Mouse (Mus musculus) splenic B cell, adult 2 months (primary cell): ENCODE measurements around the gene Ccdc188.

Source experiments
- DNase-seq: peaks from one replicate; pipeline ENCODE4 v3.0.0-alpha.2; 2011; ENCODE audit warnings: low read depth, low spot score
- H3K27me3 ChIP-seq: 2 replicates; pipeline ENCODE4 v1.6.1; 2012; ENCODE audit warnings: mild to moderate bottlenecking, low read length, moderate library complexity, mixed read lengths; ENCODE audit not compliant: control insufficient read depth, poor library complexity, insufficient read depth, severe bottlenecking
- H3K36me3 ChIP-seq: 2 replicates; pipeline ENCODE4 v1.6.1; 2012; ENCODE audit warnings: mild to moderate bottlenecking, low read length, moderate library complexity, mixed read lengths; ENCODE audit not compliant: control insufficient read depth, poor library complexity, insufficient read depth, severe bottlenecking

Gene Ccdc188

GRCm38 (mm10) chr16:18220001-18220400, 2.3 kb downstream of the Ccdc188 start:
- Histone ChIP-seq H3K27me3 (no peaks in the 10 kb centered on the region), H3K36me3 (peaks cover 5% of the 10 kb centered on the region; the same call in 1 of the 2 replicates)
- peak; percentile 14 for DNase-seq

DNA sequence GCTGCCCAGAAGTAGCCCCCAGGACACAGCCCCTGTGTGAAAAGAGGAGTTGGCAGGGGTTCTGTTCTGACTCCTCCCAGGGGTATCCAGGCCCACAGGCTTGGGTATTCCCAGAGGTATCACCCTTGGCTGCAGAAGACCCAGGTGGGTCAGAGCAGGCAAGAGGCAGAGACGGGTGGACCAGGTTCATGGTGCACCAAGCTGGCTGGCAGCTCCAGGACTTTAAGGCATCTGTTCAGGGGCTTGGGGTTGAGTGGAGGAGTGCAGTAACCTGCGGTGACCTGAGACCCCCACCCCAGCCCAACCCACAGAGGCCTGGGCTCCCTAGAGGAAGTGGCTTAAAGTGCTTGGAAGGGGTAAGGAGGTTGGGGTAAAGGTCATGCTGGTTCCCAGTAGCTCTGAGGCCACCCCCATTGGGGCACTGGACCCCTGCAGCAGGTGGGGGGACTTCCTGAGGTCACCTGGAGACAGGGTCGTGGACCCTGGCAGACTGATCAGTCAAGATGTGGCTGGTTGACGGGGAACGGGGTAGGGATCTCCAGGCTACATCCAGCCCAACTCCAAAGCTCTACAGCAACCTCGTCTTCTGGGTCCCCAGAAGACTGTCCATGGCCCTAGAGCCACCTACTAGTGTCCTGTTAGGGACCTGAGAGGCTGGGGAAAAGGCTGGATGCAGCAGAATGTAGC, 3.3 kb downstream of the Ccdc188 start:
- peaks cover 6% of the 10 kb centered on the region for H3K36me3 ChIP-seq
- H3K27me3 ChIP-seq: no peaks in the 10 kb centered on the region
- no peak for DNase-seq

- no peaks in the 10 kb centered on the region for H3K27me3 ChIP-seq
- peaks cover 6% of the 10 kb centered on the region for H3K36me3 ChIP-seq
- DNase-seq: peak; percentile 20
Observed at GRCm38 (mm10) chr16:18221543-18221898, 3.8 kb downstream of the Ccdc188 start.

- DNase-seq: no peak
- no peaks in the 10 kb centered on the region for H3K27me3 ChIP-seq
- peaks cover 6% of the 10 kb centered on the region for H3K36me3 ChIP-seq
Observed at GRCm38 (mm10) chr16:18222188-18222587, 4.5 kb downstream of the Ccdc188 start.

DNA sequence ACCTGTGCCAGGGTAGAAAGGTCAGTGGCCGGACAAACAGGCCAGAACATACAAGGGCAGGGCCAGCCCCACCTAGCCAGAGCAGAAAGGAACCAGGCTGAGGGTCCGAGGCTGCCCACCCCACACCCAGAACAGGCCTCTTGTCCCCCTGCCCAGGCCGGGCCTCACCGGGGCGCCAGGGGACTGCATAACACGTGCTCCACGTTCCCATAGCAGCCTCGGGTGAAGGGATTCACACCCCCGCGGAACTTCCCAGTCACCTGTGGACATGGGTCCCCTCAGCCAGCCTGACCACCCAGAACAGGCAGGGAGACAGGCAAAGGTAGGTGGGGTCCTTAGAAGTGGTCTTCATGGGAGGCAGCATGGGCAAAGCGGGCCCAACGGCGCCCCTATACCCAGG, 9.5 kb downstream of the Ccdc188 start:
- no peak for DNase-seq
- Histone ChIP-seq H3K36me3 (peaks cover 6% of the 10 kb centered on the region), H3K27me3 (no peaks in the 10 kb centered on the region)

- DNase-seq: no peak
- H3K36me3 ChIP-seq: peaks cover 3% of the 10 kb centered on the region
- H3K27me3 ChIP-seq: no peaks in the 10 kb centered on the region
Observed at GRCm38 (mm10) chr16:18227897-18228422, 10.3 kb downstream of the Ccdc188 start.

DNA sequence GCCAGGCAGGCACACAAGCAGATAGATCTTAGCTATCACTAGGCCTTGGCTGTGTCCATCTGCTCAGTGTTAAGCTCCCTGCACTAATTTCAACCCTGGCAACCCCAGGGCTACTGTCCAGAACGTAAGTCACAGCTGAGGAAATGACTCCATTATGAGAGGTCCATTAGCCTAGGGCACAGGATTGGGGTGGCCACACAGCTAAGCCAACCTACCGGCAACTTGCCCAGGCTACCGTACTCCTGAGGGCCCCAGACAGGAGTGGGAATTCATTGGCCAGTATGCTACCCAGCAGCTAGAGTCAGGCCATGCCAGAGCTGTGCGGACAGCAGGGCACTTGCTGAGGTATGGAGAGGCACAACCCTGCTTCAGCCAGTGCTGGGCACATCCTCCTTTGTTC, 11.2 kb downstream of the Ccdc188 start:
- Histone ChIP-seq H3K27me3 (no peaks in the 10 kb centered on the region), H3K36me3 (peaks cover 3% of the 10 kb centered on the region)
- no peak for DNase-seq

DNA sequence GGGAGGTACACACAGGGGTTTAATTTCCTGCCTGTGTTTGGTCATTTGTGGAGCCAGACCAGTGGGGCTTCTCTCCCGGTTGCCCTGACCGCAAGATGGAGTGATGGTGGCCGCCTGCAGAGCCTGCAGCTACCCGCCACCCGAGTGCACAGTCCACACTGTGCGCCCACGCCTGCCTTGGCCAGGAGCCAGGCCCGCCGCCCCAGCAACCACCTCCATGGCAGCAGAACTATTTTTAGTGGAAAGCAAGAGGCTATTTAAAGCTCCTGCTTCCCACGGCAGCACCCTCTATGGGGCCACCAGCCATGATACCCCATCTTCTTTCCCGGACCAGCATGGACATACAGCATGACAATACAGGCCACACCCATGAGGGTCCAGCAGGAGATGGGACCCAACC, 11.9 kb downstream of the Ccdc188 start:
- DNase-seq: no peak
- Histone ChIP-seq H3K27me3 (no peaks in the 10 kb centered on the region), H3K36me3 (peaks cover 3% of the 10 kb centered on the region)

GRCm38 (mm10) chr16:18230617-18231016, 12.9 kb downstream of the Ccdc188 start:
- Histone ChIP-seq H3K36me3 (no peaks in the 10 kb centered on the region), H3K27me3 (no peaks in the 10 kb centered on the region)
- no peak for DNase-seq

DNA sequence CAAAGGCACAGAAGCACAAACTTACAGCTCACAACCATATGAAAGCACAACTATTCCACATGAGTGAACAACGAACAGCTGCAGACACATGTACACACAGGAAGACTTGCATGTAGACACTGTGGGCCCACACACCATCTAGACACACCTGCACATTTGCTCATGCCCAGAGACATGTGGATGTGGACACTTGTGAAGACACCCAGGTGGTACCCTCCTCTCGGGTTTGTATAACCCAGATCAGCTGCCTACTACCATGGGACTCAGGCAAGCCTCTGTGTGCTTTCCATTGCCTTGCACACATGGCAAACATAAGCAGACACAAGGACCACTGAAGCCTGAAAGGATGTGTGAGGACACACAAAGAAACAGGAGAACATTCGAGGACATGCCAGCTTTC, 13.4 kb downstream of the Ccdc188 start:
- Histone ChIP-seq H3K27me3 (no peaks in the 10 kb centered on the region), H3K36me3 (no peaks in the 10 kb centered on the region)
- DNase-seq: no peak

DNA sequence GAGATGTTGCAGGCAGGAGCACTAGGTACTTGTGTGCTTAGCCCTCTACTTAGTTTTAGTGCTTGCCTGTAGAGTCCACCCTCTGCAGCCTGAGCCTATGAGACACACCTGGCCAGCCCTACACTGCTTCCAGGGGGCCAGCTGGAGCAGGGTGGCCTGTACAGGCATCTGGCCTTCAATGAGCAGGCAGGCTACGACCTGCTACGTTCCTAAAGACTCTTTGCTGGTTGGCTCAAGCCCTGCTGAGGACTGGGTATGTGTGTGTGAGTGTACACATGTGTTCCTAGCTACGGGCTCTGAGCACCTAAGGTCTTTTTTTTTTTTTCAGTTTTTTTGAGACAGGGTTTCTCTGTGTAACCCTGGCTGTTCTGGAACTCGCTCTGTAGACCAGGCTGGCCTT, 13.8 kb downstream of the Ccdc188 start:
- DNase-seq: no peak

GRCm38 (mm10) chr16:18233451-18233850, 15.8 kb downstream of the Ccdc188 start:
- Histone ChIP-seq H3K27me3 (no peaks in the 10 kb centered on the region), H3K36me3 (no peaks in the 10 kb centered on the region)
- no peak for DNase-seq

More for the DNA sequence above, 13.8 kb downstream of the Ccdc188 start:
- Histone ChIP-seq H3K27me3 (no peaks in the 10 kb centered on the region), H3K36me3 (no peaks in the 10 kb centered on the region)

DNA sequence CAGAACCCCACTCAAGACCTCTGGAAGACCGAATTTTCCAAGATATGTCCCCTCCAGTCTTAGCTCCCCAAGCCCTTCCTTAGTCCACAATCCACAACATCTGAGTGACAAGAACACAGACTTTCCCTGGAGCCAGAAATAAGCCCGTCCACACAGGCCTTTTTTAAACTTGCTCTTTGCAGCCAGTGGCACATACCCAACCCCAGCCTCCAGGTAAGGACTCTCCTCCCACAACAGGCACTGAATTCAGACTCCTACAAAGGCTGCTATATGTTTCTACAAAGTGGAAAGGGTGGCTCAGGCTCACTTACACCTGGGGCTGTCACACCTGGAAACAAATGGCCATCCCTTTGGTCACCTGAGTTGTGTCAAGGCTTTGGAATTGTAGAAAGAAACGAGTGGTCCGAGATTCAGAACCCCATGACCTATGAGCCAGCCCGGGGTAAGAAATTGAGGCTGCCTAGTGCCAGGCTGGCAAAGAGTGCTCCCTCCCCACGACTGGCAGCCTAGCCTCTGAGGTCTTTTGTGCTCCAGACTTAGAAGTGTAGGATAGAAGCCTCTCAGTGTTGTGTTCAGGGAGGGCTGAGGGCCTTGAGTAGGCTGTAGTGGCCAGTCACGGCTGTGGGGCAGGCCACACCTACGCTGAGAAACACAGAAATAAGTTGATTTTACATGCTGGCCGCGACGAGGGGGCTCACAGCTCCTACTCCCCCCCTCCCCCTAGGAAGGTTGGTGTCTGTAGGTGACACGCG, 16.4 kb downstream of the Ccdc188 start:
- peak; percentile 33 for DNase-seq
- 0 out of 2 replicates have a peak, but pooled peaks cover 2% of the 10 kb centered on the region for H3K36me3 ChIP-seq
- no peaks in the 10 kb centered on the region for H3K27me3 ChIP-seq

- 0 out of 2 replicates have a peak, but pooled peaks cover 2% of the 10 kb centered on the region for H3K36me3 ChIP-seq
- no peaks in the 10 kb centered on the region for H3K27me3 ChIP-seq
- peak; percentile 62 for DNase-seq
Observed at GRCm38 (mm10) chr16:18234671-18235388, 17.2 kb downstream of the Ccdc188 start, which contains the start of gene Zdhhc8. Zdhhc8 (minus strand) TSS chr16:18235136.
